Mouse (Mus musculus): Measurements from ENCODE around the gene Tmem44.

- TF ChIP-seq POLR2A (IDR thresholded peaks at IDR 0.05; ENCODE audit: low read depth, low read length) (no peak), CTCF (IDR thresholded peaks at IDR 0.05; ENCODE audit: extremely low read depth, insufficient read length, insufficient replicate concordance, low read depth, low read length) (no peak)
Measured at GRCm38 (mm10) chr16:30507120-30507519, 43.5 kb downstream of the Tmem44 start.

All from small intestine, adult 2 months (tissue).